Mouse (Mus musculus): ENCODE measurements around the gene Dock1.

DNA sequence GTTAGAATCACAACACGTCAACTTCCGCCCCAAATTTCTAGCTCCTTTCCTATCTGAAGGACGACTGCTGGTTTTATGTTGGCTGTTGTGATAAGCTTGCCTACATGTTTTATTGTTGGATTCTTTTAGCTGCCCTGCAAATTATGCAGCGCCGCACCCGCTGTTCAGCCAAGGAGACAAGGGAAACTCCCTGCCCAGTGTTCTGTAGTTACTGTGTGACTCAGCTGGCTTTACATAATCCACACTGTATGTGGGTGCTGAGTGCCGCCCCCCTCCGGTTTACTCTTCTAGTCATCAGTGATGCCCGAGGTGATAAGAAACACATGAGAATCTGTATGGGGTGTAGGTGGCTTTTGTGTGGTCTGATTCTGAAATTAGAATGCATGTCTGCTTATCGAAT is 105.2 kb downstream of the Dock1 start:
- no peak for TF ChIP-seq CTCF (IDR thresholded peaks at IDR 0.05; ENCODE audit: extremely low read depth, insufficient read depth, insufficient read length, insufficient replicate concordance)
- TF ChIP-seq POLR2A (IDR thresholded peaks at IDR 0.05; ENCODE audit: low read depth, low read length) = no peak

Data from spleen, adult 2 months (tissue).